Mouse (Mus musculus) cerebellum, adult 2 months (tissue): Measurements from ENCODE around the gene Phyhipl.

Experiments used
- CTCF ChIP-seq: fragments of 200-500 bp; IDR thresholded peaks from 2 replicates; pipeline ENCODE4 v1.5.1; 2011; ENCODE audit warnings: low read depth, mild to moderate bottlenecking, control low read depth, low read length, moderate library complexity, borderline replicate concordance; ENCODE audit not compliant: insufficient read depth
- POLR2A ChIP-seq: fragments of 200-500 bp; IDR thresholded peaks from 2 replicates; pipeline ENCODE4 v1.6.1; 2011; ENCODE audit warnings: low read length, control low read depth, borderline replicate concordance; ENCODE audit not compliant: insufficient read depth

- TF ChIP-seq CTCF = no peak
- TF ChIP-seq POLR2A = no peak
Observed at GRCm38 (mm10) chr10:70530185-70530823, 125.5 kb downstream of the Phyhipl start.
